Mouse (Mus musculus) lung, postnatal 0 days (tissue): Measurements from ENCODE around the gene Tfip11.

Source experiments
- CTCF ChIP-seq: IDR thresholded peaks from 2 replicates; pipeline ENCODE4 v1.5.1; 2016; ENCODE audit warnings: antibody characterized with exemption, mild to moderate bottlenecking
- EP300 ChIP-seq: IDR thresholded peaks from 2 replicates; pipeline ENCODE4 v1.6.1; 2016; ENCODE audit warnings: antibody characterized with exemption, mild to moderate bottlenecking, control low read depth

GRCm38 (mm10) chr5:112300721-112301308 lies 25.3 kb upstream of the Tfip11 start:
- TF ChIP-seq CTCF: no peak
- TF ChIP-seq EP300: no peak
